Mouse (Mus musculus) layer of hippocampus, postnatal 14 days (tissue): ENCODE measurements around the gene Ccl4. TPM values are rescaled to one million over a fixed set of nuclear protein-coding genes. Genes with fewer than 3 reads are reported as not detected.

ENCODE experiments used
- DNase-seq, 2 experiments: peaks; one replicate each; pipeline ENCODE4 v3.0.0; 2021 to 2022; ENCODE audit warnings: low spot score in 2 of 2, mixed read lengths in 1 of 2
- long read RNA-seq, 2 experiments: library from polyadenylated mRNA; stranded (forward); transcript quantifications; one replicate each; pipeline ENCODE4 v2.0.0; 2021
- total RNA-seq, 2 experiments: library from RNA; stranded (reverse); gene quantifications; 2 replicates each; pipeline ENCODE4 v1.2.3; 2021

Gene Ccl4
- total RNA-seq: not detected
- long read RNA-seq, experiment 1: 0 reads
- long read RNA-seq, experiment 2: 0 reads

DNA sequence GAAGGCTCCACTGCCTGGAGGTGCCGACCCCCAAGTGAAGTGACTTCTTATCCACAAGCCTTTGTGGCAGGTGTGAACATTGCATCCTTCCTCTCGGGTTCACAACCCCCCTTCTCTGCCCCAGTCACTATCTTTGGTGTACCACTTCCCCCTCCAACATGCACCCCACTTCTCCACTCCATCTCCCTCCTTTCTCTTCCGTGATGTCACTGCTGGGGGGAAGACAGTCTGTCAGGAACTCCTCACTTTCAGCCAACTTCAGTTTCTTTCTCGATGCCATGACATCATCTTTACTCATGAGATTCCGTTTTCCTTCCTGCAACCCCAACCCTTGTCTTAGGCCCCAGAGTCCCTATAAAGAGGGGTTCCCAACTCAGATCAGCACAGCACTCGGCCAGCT is at the start of gene Ccl4:
Gene Ccl4 (plus strand): TSS at position 381 of the 400 bp plus-strand sequence.
- DNase-seq: no peak

DNA sequence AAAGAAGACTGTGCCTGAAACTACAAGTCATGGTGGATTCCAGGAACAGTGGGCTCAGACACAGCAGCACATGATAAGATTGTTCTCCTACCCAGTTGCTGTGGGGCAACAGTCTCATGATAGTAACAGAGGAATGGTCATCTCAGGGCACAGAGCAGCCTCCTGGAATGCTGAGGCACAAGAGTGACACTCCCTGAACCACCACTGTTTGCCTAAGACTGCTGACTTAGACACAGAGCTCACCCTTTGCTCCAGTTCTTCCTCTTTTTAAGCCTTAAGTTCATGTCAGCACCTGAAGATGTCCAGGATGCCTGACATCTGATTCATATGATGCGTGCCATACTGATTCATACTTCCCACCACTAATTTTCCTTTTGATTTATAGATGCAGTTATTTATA is 45.8 kb upstream of the Ccl4 start:
- no peak for DNase-seq

DNA sequence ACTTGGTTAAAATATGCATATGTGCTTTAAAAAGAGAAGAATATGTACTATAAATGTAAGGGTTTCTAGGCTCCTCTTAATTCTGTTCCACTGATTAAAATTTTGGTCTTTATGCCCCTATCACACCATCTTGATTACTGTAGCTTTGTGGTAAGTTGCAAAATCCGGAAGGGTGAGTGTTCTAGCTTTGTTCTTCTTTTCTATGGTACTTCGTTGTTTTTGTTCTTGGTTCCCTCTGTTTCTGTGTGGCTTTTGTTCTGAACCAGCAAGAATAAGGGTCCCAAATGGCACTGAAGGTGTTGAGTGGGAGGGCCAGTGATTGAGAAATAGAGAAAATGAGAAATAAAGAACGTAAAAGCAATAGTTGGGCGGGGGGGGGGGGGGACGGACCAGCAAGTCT is 44.1 kb upstream of the Ccl4 start:
- DNase-seq: no peak

DNA sequence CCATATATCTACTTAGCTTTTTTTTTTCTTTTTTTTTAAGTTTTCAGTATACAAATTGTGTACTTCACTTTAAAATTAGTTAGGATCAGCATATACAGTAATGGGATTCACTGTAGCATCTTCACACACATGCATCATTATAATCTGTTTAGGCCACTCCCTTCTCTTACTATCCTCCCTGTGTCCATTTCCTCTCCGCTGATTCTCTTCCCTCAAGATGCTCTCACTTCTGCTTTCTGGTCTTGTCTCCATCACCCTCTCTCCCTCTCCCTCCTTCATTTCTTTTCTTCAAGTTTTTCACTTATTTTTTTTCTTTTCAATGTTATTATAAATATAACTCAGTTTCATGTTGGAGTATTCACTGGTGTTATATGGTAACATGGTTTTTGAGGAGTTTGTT is 43.3 kb upstream of the Ccl4 start:
- no peak for DNase-seq

DNA sequence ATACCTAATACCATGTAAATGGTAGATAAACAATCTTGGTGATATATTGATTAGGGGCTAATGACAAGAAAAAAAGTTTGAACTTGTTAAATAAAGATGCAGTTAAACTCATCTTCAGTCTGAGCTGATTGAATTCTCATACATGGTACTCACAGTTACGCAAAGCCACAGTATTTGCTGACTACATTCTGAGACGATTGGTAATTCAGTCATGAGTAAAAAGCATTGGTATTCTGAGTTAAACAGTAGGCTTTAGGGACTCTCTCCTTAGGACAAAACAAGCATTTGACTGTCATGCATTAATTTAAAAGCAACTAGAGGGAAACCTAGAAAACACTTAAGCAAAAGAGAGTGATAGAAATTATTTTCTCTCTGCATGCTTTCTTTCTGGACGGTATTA is 38.8 kb upstream of the Ccl4 start:
- DNase-seq: no peak

DNA sequence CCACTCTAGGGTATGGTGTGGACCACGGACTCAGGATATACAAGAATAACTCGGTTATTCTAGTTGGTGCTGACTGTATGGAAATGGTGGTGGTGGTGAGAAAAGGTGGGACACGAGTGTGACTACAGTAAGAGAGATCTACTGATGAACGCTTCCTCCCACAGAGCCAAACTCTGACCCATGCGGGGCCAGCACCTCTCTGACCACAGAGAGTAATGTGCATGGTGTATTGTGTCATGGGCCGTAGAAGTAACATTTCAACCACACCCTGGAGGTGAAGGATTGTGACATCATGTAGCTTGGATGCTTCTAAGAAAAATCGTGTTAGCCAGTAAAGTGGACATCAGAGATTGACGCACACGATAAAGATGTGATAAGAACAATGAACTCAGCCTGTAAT is 33.6 kb upstream of the Ccl4 start:
- no peak for DNase-seq

DNA sequence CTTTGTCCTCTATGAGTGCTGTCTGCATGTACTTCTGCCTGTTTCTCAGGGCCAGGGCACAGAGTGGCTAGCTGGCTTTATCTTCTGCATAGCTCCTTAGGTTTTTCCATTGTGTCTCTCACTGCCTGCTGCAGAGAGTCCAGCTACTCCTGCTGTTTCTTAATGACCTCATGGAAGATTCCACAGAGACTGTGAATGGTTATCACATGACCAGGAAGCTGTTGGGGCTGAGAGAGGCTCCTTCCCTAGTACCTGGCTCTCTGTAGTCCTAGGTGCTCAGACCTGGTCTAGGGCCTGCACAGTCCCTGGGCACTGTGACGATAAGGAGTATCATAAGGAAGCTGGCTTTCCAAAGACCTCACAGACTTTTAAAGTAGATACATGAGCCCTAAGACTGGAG is 31.8 kb upstream of the Ccl4 start:
- DNase-seq: no peak

DNA sequence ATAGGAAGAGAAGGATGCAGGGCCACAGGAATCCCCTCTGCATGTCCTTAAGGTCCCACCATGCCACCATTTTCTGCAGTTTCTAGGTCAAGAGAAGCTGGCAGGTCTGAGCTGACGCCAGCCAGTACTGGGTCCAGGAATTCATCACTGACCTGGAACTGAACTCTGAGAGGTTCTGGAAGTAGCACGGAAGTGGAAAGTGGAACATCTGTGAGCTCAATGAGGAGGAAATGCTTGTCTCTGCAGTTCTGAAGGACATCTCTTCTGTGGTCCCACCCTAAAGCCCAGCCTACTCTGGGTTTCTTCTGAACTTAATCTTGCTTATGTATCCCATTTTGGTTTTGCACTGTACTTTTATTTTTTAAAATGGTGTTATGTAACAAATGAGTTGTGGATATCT is 31.3 kb upstream of the Ccl4 start:
- no peak for DNase-seq

DNA sequence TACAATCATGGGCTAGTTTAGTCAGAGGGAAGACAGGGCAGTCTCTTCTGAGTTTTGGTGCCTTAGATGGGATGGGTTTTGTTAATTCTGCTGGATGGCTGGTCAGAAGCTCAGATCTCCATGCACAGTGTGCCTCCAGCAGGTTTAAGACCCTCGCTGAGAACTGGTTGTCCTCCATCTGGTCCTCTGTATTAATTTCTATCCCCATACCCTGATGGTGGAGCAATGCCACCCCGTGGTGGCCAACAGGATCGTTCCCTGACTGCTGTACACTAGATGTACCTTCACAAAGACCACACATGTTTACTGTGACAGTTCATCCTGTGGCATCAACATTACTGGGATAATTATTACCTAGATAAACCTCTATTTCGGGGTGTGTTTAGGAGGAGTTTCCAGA is 29.6 kb upstream of the Ccl4 start:
- no peak for DNase-seq

DNA sequence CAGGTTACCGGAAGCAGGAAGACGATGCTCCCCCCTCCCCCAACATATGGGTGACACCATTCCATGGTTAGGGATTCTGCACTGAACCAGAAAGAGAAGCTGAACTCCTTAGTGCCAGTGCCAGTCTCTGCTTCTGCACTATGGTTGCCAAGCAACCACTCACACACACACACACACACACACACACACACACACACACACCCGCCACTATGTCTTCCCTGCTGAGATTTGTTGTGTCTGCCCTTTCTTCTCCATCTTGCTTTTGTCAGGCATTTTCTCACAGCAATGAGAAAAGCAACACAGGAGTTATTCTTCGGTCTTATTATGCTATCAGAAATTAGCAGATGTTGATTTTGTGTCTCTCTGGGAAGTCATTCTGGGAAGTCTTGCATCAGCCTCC is 28.0 kb upstream of the Ccl4 start:
- no peak for DNase-seq

DNA sequence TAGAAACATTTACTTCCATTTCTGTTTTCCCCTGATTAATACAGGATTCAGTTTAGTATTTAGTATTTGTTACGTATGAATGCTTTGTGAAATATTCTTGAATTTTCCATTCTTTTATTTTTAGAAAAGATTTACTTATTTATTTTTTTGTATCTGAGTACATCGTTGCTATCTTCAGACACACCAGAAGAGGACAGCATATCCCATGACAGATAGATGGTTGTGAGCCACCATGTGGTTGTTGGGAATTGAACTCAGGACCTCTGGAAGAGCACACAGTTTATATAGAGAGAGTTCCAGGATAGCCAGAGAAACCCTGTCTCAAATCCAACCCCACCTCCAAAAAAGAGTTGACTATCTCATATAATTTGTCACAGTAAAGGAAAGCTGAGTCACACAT is 27.5 kb upstream of the Ccl4 start:
- no peak for DNase-seq

DNA sequence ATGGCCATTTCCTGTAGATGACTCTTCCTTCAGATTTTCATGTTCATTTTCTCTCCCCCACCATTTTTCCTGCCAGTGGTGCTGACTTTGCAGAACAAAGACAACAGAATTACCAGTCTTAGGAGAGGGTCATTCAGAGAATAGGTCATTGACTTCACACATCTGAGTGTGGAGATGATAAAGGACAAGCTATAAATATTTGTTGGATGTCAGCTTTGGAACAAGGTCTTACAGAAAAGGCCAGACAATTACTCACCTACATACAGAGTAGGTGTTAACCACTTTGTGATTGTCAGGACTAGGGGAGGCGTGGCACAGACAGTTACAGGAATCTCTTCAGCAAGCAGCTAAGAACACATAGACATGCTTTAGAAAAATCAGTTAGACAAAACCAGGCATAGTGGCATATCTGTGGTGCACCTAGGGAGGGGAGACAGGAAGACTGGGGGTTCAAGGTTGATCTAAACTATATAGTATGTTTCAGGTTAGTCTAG is 25.6 kb upstream of the Ccl4 start:
- no peak for DNase-seq

DNA sequence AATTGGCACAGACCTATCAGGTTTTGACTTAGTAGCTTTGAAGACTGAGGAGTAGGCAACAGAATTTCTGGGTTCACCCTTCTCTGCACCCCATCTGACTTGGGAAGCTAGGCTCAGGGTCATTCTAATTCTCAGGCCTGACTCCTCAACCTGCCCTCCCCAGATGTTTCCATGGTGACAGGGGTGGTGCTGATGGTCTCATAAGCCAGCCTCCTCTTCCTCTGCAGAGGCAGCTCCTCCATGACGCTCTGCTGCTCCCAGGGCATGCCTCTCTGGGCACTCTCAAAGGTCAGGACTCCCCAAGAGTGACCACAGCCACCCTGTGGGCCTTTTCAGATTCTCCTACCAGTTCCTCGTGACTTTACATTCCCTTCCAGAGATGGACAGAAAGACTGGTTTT is 23.4 kb upstream of the Ccl4 start:
- no peak for DNase-seq

DNA sequence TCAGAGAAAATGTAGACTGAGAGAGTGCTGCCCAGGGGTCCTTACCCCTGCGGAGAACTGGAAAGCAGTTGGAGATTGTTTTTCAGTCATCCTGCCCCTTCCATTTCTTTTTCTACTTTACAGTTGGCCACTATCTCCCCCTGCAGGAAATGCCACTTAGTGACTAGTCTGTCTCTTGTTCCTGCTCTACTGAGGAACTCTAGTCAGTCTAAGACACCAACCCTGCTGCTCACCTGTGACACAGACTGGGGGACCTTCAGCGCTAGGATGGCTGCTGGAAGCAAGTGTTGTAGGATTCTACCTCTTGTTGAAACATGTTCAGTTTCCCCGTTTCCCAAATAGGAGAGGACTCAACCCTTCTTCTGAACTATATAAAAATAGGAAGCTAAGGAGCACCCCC is 22.9 kb upstream of the Ccl4 start:
- DNase-seq: no peak

DNA sequence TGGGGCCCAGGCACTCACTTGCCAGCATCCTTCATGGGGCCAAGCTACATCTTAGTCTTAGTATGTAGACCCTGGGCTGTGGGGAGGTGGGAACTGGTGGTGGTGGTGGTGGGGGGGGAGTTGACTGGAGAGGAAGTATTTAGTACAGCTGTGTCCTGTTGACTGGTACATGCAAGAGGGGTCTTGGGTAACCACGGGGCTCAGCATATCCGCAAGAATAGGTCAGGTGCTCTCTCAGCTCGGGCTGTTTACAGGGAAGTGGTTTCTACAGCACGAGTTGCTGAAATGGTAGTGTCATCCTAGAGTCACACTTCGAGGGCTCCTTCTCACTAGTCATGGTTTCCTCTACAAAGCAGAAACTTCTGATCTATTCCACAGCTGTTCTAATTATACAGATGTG is 22.2 kb upstream of the Ccl4 start:
- no peak for DNase-seq

DNA sequence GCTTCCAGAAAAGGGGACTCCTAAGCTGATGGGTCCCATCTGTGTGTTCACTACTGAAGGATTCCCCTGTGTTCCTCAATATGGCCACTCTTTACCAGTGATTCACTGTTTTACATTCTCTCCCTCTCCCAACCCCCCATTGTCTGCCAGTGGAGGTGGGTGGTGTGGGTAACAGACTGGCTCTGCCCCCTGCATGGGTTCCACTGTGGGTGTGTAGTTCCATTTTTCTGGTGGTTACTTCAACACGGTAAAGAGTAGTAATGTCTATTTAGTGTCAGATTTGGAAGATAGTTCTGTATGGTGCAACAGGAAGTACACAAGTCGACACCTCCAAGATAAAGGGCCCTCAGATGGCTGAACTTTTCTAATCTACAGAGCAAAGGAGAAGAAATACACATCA is 21.2 kb upstream of the Ccl4 start:
- DNase-seq: no peak

DNA sequence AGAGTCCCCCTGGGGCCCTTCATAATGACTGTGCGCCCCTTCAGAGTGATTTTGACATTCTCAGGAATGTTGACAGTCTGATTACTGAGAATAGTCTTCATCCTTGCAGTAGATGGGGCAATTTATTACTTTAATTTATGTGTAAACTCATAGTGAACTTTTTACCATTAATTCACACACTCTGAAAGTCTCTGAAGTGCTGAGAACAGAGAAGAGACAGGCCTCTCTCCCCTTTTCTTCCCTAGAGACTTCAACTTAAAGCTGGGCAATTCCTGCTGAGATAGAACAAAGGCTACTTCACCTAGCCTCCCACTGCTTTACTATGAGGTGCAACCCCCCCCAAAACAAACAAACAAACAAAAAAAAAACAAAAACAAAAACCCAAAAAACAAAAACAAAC is 16.9 kb upstream of the Ccl4 start, which contains the start of gene Rpl9-ps1:
Gene Rpl9-ps1 (minus strand): TSS at position 101 of the 400 bp plus-strand sequence.
- no peak for DNase-seq

DNA sequence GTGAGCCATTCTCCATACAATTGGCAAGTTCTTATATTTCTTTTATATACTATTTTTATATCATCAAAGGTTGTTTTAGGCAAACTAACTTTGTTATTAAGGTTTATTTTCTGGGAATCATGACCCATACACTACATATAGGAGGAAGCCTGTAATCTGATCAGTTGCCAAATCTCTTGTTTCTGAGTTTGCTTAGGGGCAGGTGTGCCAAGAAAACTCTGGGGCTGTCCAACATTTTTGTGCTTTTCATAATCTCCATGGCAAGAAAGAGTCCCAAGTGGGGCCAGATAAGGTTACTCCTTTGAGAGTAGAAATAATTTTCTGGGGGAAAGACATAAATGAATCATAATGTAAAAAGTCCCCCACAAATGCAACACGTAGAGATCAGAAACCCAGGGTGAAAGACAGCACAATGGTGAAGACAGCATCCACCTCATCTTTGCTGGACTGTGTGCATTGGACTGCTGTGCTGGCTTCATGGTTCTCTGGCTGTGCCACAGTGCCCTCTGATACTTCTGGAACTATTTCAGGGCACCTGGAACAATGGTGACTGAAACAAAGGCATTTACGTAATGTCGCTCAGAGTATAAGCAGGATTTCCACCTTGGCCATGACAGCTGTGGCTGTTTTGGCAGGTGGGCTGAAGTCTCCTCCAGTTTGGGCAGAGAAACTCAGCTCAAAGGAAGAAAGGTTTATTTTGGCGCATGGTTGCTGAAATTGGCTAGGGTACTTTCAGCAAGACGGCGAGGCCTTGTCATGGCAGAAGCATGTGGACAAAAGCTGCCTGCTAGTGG is 15.8 kb upstream of the Ccl4 start:
- no peak for DNase-seq

DNA sequence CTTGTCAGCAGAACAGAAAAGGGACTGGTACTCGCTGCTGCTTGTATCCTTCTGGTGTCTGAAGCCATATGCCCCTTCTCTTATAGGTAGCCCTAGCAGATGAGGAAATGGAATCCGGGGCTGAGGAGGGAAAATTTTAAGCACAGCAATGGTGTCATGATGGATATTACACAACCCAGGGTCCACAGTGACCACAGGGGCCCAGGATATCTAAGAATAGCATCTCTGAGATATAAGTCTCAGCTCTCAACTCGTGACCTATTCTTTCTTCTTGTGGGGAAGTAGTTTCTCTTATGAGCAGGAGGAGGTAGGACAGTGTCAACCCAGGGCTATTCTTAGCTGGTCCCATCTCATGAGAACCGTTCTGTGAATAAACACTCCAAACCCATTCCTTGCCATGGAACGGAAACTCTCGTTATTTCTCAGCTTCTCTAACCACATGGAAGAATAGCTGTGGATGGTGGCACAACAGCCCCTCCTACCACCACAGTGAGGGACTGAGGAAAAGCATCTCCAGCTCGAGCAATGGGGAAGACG is 13.0 kb upstream of the Ccl4 start, which contains the start of gene Ccl3:
Gene Ccl3 (minus strand): TSS at position 51 of the 537 bp plus-strand sequence.
- DNase-seq: no peak

DNA sequence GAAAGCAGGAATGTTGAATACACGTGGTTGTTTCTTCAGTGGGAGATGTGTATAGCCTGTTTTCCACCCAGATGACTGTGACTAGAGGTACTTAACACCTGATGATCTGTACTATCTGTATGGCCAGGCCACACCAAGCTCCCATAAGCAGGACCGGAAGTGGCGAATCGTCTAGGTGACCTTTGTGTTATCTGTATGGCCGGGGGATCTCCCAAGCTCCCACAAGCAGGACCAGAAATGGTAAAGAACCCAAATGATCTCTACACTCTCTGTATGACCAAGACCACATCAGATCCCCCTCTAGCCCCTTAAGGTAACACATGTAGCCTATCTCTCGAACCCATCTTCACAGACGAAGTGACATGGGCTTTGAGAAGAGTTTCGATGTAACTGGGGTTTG is 7.8 kb upstream of the Ccl4 start:
- no peak for DNase-seq

DNA sequence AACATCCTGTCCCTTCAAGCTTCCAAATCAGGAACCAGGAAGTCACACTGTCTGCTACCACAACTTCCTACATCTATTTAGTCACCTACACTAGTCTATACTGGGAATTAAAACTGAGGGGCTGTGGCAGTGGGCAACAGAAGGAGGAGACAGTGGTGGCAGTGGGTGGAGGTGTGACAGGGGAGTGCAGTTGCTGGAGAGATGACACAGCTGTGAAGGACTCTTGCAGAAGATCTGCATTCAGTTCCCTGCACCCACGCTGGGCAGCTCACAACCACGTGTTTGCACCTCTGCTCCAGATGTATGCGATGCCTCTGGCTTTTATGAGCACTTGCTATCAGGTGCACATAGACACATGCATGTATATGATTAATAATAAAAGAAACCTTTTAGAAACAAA is 4.9 kb upstream of the Ccl4 start:
- DNase-seq: no peak

DNA sequence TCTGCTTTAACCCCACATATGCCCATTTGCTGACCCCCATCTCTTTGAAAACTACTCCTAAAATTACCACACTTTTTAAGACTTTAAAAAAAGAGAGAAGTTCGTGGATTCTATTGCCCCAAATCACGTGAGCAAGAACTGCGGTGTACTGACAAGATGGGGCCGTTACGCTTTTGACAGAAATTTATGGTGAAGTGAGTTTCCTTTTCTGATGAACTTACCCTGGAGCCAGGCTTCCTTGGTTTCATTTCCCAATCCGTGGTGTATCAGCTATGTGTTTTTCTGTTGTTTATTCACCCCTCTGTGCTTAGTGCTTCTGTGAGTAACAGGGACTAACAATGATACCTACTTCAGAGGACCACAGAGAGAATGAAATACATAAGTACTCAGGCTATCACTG is 3.6 kb upstream of the Ccl4 start:
- DNase-seq: no peak

DNA sequence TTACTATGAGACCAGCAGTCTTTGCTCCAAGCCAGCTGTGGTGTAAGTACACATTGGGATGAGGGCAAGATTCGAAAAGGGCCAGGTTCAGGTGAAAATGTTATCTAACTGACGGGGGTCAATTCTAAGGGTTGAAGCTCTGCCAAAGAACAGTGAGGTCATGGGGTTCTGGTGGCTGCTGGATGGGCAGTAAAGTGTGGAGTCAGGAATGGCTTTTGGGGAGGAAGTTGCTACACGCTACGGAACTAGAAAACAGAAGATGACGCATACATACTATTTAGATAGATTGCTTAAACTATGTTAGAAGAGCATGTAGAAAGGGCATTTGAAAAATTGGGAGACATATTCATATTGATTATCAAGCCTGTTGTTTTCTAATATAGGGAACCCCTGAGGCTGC is 1.1 kb downstream of the Ccl4 start:
- no peak for DNase-seq
